Mouse (Mus musculus) forebrain, embryonic 16.5 days (tissue): ENCODE results near the gene Rngtt. TPM values are rescaled to one million over a fixed set of nuclear protein-coding genes. Genes with fewer than 3 reads are reported as not detected.
"Not testable (repeated sequence)": the region's sequence is repeated elsewhere in the genome, so short reads cannot be mapped to it uniquely, and the experiment has no call there.

ENCODE experiments used
- ATAC-seq: fragments of 200-750 bp; cut with Nextera tagmentation; 2 replicates; pipeline ENCODE4 v1.8.0; 2017; ENCODE audit warnings: mild to moderate bottlenecking, moderate library complexity
- H3K27ac ChIP-seq: fragments of 300-500 bp; sonication (generic); 2 replicates; pipeline ENCODE4 v1.5.1; 2014; ENCODE audit warnings: low read length, control low read depth
- H3K27me3 ChIP-seq: fragments of 300-500 bp; sonication (generic); replicated peaks from 2 replicates; pipeline ENCODE4 v1.6.1; 2014; ENCODE audit warnings: low read length; ENCODE audit not compliant: control insufficient read depth, insufficient read depth
- H3K36me3 ChIP-seq: fragments of 300-500 bp; sonication (generic); 2 replicates; pipeline ENCODE4 v1.6.1; 2014; ENCODE audit not compliant: control insufficient read depth, insufficient read depth
- H3K4me1 ChIP-seq: fragments of 300-500 bp; sonication (generic); replicated peaks from 2 replicates; pipeline ENCODE4 v1.6.1; 2014; ENCODE audit warnings: low read length; ENCODE audit not compliant: control insufficient read depth, insufficient read depth
- H3K4me2 ChIP-seq: fragments of 300-500 bp; sonication (generic); 2 replicates; pipeline ENCODE4 v1.6.1; 2014; ENCODE audit warnings: mild to moderate bottlenecking, low read length, control low read depth
- H3K4me3 ChIP-seq: fragments of 300-500 bp; sonication (generic); replicated peaks from 2 replicates; pipeline ENCODE4 v1.5.1; 2014; ENCODE audit warnings: mild to moderate bottlenecking, low read length, control low read depth
- H3K9ac ChIP-seq: fragments of 300-500 bp; sonication (generic); replicated peaks from 2 replicates; pipeline ENCODE4 v1.6.1; 2014; ENCODE audit warnings: low read depth, low read length, control low read depth
- H3K9me3 ChIP-seq: fragments of 300-500 bp; sonication (generic); 2 replicates; pipeline ENCODE4 v1.6.1; 2016; ENCODE audit warnings: low read length; ENCODE audit not compliant: control insufficient read depth
- WGBS: fragments of 180-500 bp; shearing (Covaris S2); extraction: QIAGEN DNeasy Blood & Tissue Kit; methylation state at CpG from one replicate; pipeline ENCODE4 v1.1.7; 2014; 5-methylcytosine and 5-hydroxymethylcytosine counted together
- polyA plus RNA-seq: library from polyadenylated mRNA; unstranded; fragments of >200 nt; fragmentation: Nextera tagmentation; extraction: Ambion mirVana; gene quantifications from 2 replicates; pipeline ENCODE4 v1.2.1, GENCODE M21; 2015

Gene Rngtt
- polyA plus RNA-seq, 1 experiment from 2014 or later: 31.1 TPM

DNA sequence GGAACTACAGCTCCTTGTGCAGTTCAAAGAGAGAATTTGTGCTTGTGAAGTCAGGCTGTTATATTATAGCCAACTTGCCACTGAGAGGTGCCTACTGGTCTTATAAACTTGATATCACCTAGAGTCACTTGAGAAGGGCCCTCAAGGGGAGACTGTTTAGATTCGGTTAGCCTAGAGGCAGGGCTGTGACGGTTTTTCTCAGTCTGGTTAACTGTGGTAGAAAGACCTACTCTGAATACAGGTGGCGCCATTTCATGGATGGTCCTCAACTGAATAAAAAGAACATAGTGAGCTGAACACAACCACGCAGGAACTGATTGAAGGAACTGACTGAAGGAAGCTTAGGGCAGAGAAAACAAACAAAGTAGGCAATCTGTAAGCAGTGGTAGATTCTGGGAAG lies 3.0 kb upstream of the Rngtt start:
- Histone ChIP-seq H3K27ac (no peak overlapping the region), H3K9ac (no peak overlapping the region), H3K4me2 (no peak overlapping the region), H3K4me1 (peaks cover 15% of the 10 kb centered on the region), H3K4me3 (no peak overlapping the region), H3K27me3 (no peaks in the 10 kb centered on the region), H3K9me3 (no peaks in the 10 kb centered on the region), H3K36me3 (no peaks in the 10 kb centered on the region)
- no peak for ATAC-seq
- WGBS: 75% methylated on average over 4 of the region's 4 CpGs

DNA sequence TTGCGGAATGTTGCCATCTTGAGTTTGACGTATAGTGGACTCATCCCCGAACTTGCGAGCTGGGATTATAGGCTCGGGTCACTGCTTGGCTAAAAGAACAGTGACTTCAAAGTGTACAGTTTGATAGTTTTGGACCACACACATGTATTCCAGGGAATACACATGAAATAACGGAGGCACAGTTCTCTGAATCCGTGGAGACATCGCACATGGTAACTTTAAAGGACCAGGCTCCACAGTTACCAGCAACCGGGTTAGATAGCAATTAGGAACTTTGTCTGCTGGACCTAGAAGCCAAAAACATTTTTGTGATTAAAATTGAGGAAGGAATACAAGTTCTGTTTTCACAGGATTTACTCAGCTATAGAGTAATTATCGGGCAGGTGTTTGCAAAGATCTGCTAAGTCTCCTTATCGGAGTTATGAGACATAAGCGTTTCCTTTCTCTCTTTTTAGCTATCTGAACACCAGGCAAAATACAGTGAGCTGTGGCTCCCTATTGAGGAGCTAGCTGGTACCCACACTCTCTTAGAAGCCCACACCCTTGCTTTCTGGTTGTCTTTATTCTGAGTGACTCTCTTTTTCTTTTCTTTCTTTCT lies 828 bp downstream of the Rngtt start:
- 20% methylated on average over 12 of the region's 12 CpGs for WGBS
- Histone ChIP-seq H3K9ac (peak overlapping the region; percentile 73), H3K4me3 (peak overlapping the region; percentile 85), H3K9me3 (no peaks in the 10 kb centered on the region), H3K36me3 (no peaks in the 10 kb centered on the region), H3K27me3 (no peaks in the 10 kb centered on the region), H3K27ac (no peak overlapping the region), H3K4me1 (peaks cover 15% of the 10 kb centered on the region), H3K4me2 (peak overlapping the region; percentile 89)
- ATAC-seq: no peak

DNA sequence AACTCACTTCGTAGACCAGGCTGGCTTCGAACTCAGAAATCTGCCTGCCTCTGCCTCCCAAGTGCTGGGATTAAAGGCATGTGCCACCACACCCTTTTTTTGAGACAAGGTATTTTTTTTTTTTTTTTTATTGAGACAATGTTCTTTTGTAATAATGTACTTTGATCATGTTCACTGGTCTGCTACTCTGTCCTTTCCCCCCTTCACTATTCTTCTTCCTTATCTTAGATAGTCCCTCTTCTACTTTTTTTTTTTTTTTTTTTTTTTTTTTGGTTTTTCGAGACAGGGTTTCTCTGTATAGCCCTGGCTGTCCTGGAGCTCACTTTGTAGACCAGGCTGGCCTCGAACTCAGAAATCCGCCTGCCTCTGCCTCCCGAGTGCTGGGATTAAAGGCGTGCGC lies 4.0 kb downstream of the Rngtt start:
- H3K27me3 ChIP-seq, H3K36me3 ChIP-seq, H3K4me2 ChIP-seq, H3K9me3 ChIP-seq, H3K4me3 ChIP-seq, H3K27ac ChIP-seq, H3K9ac ChIP-seq, ATAC-seq: not testable (repeated sequence)
- WGBS: 97% methylated on average over 5 of the region's 8 CpGs
- peaks cover 15% of the 10 kb centered on the region for H3K4me1 ChIP-seq

DNA sequence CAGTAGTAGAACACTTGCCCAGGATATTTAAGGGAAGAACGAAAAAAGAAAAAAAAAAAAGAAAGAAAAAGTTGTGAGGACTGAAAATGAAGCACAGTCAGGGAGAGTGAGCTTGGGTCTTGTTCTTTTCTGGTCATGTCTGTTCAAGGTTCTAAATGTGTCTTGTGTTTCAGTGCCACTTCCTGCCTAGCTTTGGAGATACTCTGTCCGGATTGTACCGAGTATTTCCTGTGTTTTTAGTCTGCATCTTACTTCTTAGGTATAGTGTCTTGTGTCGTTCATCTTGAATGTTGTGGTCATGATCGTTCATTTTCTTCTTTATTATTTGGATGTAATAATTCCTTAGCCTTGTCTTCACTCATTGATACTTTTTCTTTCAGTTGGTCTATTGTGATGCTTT lies 5.7 kb downstream of the Rngtt start:
- no peak overlapping the region for H3K9ac ChIP-seq
- no peaks in the 10 kb centered on the region for H3K9me3 ChIP-seq
- H3K36me3 ChIP-seq: no peaks in the 10 kb centered on the region
- H3K4me1 ChIP-seq: peaks cover 11% of the 10 kb centered on the region
- no peak for ATAC-seq
- H3K4me2 ChIP-seq: no peak overlapping the region
- 93% methylated on average over 5 of the region's 5 CpGs for WGBS
- no peaks in the 10 kb centered on the region for H3K27me3 ChIP-seq
- H3K4me3 ChIP-seq: no peak overlapping the region
- H3K27ac ChIP-seq: no peak overlapping the region

DNA sequence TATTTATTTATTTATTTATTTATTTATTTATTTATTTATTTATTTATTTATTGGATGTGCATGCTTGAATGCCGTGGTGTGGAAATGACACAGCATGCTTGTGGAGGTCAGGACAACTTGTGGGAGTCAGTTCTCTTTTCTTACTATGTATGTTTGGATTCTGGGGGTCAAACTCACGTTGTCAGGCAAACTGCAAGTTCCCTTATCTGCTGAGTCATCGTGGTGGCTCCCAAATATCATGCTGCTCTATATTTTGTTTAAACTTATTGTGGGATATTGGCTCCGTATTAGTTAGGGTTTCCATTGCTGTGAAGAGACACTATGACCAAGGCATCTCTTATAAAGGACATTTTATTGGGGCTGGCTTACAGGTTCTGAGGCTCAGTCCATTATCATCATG lies 21.0 kb downstream of the Rngtt start:
- H3K4me3 ChIP-seq: no peak overlapping the region
- H3K36me3 ChIP-seq: peaks cover 9% of the 10 kb centered on the region
- 95% methylated on average over 4 of the region's 4 CpGs for WGBS
- no peaks in the 10 kb centered on the region for H3K4me1 ChIP-seq
- no peaks in the 10 kb centered on the region for H3K9me3 ChIP-seq
- H3K27ac ChIP-seq: no peak overlapping the region
- no peaks in the 10 kb centered on the region for H3K27me3 ChIP-seq
- H3K4me2 ChIP-seq: no peak overlapping the region
- no peak for ATAC-seq
- H3K9ac ChIP-seq: no peak overlapping the region

DNA sequence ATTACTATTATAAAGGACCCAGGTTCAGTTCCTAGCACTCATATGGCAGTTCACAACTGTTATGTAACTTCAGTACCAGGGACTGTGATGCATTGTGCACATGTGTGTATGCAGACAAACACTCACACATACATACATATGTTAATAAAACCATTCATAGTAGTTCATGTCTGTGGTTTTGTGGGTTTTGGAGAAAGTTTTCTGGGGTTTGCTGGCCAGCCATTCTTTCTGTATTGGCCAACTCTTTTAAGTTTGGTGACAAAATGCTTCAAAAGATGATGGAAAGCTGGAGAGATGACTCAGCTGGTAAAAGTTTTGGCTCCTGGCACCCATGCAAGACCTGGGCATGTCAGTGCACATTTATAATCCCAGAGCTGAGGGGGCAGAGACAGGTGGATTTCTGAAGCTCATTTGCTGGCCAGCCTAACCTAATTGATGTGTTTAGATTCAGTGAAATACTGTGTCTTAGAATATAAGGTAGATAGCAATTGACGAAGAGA lies 22.9 kb downstream of the Rngtt start:
- 100% methylated on average over 1 of the region's 1 CpGs for WGBS
- no peak for ATAC-seq
- H3K36me3 ChIP-seq: peaks cover 10% of the 10 kb centered on the region
- no peaks in the 10 kb centered on the region for H3K9me3 ChIP-seq
- no peak overlapping the region for H3K27ac ChIP-seq
- H3K4me3 ChIP-seq: no peak overlapping the region
- no peaks in the 10 kb centered on the region for H3K4me1 ChIP-seq
- no peak overlapping the region for H3K9ac ChIP-seq
- no peaks in the 10 kb centered on the region for H3K27me3 ChIP-seq
- H3K4me2 ChIP-seq: no peak overlapping the region

DNA sequence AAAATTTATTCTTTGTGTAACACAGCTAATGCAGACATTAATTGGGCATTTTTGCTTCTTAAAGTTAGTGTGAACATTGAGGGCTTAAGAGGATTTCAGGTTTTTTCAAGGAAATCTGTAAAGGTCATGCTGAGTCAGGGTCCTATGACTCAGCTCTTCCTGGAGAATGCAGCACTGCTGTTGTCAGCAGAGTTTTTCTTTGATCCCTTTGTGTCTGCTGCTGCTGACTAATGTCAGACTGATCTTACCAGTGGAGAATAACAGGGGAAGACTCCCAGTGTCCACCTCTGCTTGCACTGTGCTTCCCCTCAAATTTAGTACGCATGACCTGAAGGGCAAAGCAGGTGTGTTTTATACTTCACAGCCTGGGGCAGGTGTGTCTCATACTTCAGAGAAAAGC lies 27.9 kb downstream of the Rngtt start:
- H3K36me3 ChIP-seq: peaks cover 19% of the 10 kb centered on the region
- no peak overlapping the region for H3K9ac ChIP-seq
- no peak for ATAC-seq
- H3K4me2 ChIP-seq: no peak overlapping the region
- 83% methylated on average over 1 of the region's 1 CpGs for WGBS
- no peak overlapping the region for H3K27ac ChIP-seq
- no peaks in the 10 kb centered on the region for H3K27me3 ChIP-seq
- no peaks in the 10 kb centered on the region for H3K9me3 ChIP-seq
- no peak overlapping the region for H3K4me3 ChIP-seq
- no peaks in the 10 kb centered on the region for H3K4me1 ChIP-seq

DNA sequence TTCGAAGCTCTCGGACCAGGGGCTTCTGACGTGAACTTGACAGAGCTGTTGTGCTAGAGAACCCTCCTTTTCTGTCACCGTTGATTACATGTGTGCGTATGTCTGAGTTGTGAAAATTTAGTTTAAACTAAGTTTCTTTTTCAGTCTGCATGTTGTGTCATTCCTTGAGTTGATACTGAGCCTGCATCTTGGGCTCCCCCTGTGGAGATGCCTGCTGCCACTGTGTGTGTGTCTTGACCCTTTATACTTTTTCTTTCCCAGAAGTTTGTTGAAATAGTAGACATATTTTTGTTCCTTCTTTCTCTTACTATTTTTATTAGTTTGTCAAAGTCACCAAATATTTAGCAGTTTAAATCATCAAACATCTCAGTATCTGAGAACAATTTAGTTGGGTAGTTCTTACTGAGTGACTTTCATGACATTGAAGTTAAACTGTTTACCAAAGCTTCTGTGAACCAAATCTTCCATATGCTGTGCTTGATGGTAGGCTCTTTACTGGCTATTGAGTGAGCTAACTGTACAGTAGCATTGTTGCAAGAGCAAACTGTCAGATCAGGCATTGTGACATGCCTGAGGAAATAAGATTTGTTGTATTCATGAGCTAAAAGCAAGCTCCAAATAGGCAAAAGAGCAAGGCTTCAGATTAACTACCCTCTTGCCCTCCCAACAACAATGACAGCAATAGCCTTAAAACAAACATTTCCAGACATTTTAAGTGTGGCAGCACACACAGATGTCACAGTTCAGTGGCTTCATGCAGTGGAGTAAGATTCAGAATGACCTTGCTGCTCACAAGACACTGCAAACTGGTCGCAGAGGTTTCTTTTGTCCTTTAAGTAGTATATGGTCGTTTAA lies 33.0 kb downstream of the Rngtt start:
- Histone ChIP-seq H3K9ac (no peak overlapping the region), H3K27ac (no peak overlapping the region), H3K27me3 (no peaks in the 10 kb centered on the region), H3K4me1 (no peaks in the 10 kb centered on the region), H3K36me3 (peaks cover 16% of the 10 kb centered on the region; the same call in 1 of the 2 replicates), H3K4me3 (no peak overlapping the region), H3K4me2 (no peak overlapping the region), H3K9me3 (no peaks in the 10 kb centered on the region)
- WGBS: 92% methylated on average over 7 of the region's 7 CpGs
- ATAC-seq: no peak

DNA sequence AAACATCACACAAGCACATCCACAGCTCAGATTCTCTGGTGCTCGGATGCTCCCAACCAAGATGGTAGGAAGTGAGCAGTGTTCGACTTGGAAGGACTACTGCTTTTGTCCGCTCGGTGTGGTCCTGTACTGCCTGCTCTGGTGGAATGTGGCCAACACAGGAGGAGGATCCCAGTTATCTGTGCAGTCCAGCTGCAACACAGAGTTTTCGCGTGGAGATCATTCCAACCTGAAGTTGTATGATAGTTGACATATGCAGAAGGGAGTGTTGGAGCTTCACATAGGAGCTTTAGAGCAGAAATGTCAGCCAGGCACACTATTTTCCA lies 33.6 kb downstream of the Rngtt start:
- H3K4me2 ChIP-seq: no peak overlapping the region
- H3K36me3 ChIP-seq: peaks cover 14% of the 10 kb centered on the region; the same call in 1 of the 2 replicates
- no peak overlapping the region for H3K27ac ChIP-seq
- no peak overlapping the region for H3K4me3 ChIP-seq
- H3K27me3 ChIP-seq: no peaks in the 10 kb centered on the region
- no peak overlapping the region for H3K9ac ChIP-seq
- no peaks in the 10 kb centered on the region for H3K9me3 ChIP-seq
- H3K4me1 ChIP-seq: no peaks in the 10 kb centered on the region
- ATAC-seq: no peak
- WGBS: 91% methylated on average over 6 of the region's 6 CpGs
